Mouse (Mus musculus) pancreas, adult 10 weeks (tissue): ENCODE measurements around the gene Daam2. TPM values are rescaled to one million over a fixed set of nuclear protein-coding genes. Genes with fewer than 3 reads are reported as not detected.

Source experiments
- polyA plus RNA-seq: library from polyadenylated mRNA; stranded (reverse); fragments of 350-450 nt; fragmentation: Illumina TruSeq; extraction: RNeasy Lipid Tissue Mini Kit (QIAGEN cat#74804); gene quantifications from one replicate; pipeline ENCODE4 v1.2.3, GENCODE M21; 2015; ENCODE audit warnings: low read depth, low replicate concordance; ENCODE audit not compliant: insufficient read depth

Daam2 gene
- 1.1 TPM for polyA plus RNA-seq

DNA sequence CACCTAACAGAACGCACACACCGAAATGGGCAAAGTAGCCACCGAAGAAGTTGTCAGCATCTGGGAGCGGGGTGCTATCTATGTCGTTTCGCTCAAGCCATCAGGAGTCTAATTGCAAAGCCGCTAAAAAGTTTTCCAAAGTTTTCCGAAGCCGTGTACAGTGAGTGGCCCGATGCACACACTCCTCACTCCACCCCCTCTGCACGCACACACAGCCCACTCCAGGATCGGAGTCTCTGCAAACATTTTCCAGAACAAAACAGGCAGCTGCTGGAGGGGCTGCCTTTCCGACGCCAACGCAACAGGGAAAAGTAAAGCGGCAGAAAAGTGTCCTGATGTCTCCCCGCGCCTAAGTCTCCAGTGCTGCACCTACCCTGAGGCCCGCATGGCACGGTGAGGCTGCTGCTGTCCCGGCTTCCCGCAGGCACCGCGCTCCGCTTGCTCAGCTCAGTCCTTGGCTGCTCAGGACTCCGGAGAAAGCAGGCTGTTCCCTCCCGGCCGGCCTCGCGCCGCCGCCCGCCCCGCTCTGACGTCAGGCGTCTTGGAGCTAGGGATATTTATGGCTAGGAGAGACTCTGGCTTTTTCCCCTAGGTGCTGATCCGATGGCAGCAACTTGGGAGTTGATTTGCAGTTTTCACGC is at the start of gene Daam2:
TSS of gene Daam2 (minus strand) at position 514 of the 641 bp plus-strand sequence.

DNA sequence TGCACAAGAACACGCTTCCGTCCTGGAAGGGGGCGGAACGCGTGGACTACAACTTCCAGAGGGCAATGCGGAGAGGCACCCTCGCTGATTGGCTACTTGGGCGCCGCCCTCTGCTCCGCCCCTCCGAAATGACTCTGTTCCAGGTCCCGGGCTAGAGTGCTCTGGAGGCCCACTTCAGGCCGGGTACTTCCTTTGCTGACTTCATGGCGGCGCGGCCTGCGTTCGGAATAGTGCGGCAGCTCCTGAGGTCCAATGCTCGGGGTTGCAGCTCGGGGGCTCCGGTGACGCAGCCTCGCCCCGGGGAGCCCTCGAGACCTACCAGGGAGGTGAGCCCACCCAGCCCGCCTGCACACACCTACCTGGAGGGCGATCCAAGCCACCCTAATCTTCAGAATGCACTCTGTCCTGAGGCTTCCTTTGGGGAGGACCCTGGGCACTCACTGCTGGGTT is 135.9 kb downstream of the Daam2 start, which contains the start of gene Mocs1:
TSS of gene Mocs1 (plus strand) at position 124 of the 450 bp plus-strand sequence.

Other genes starting within 250 kb of the Daam2 start
- 4.3 TPM for gene Mocs1, start 136.0 kb downstream of the Daam2 start, polyA plus RNA-seq
- not detected for gene Kif6, start 50.8 kb upstream of the Daam2 start, polyA plus RNA-seq